Comparison of ENCODE assay signal across 23 mouse cellular contexts in the genomic region with DNA sequence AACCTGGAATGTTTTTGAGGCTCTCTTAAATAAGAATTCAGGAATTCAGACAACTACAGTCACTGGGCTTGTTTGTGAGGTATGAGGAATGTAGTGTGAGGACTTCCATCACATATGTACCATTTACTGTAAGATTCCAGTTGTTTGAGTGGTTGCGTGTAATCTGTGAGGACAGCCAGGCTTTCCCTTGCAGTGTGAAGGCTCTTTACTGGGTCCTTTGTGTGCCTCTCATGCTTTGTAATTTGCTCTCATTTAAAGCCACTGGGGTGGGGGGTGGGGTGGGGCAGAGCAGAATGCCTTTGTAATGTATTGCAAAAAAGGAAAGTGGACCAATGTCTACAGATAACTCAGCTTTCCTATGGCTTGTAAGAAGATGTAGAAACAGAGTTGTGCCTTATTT.
DNase-seq lines count a peak whose midpoint lies in the region; ATAC-seq and TF ChIP-seq lines count a peak whose summit lies in the region.
"Had no signal": no experiment of that assay in that cellular context is flagged by ENCODE, and none has a peak within 500 bp of the region (broad histone marks: within the 10 kb centered on the region; RNA-seq: fewer than 3 reads in every experiment).

No protein-coding gene starts in this region.

- H3K27ac ChIP-seq in limb, embryonic 11.5 days (replicated peaks; ENCODE audit: low read depth, low read length) = no peak overlapping the region
- H3K27ac ChIP-seq in limb, embryonic 10.5 days = no peak overlapping the region
- no peak overlapping the region for H3K27ac ChIP-seq in midbrain, embryonic 12.5 days (replicated peaks)
- H3K27ac ChIP-seq in midbrain, postnatal 0 days (ENCODE audit: low read depth, low read length) = no peak overlapping the region
- H3K27ac ChIP-seq: embryonic facial prominence, embryonic 10.5 days; embryonic facial prominence, embryonic 12.5 days; forebrain, embryonic 13.5 days; forebrain, embryonic 15.5 days had no signal

- TF ChIP-seq CTCF in midbrain, postnatal 0 days (IDR thresholded peaks at IDR 0.05) = no peak

- DNase-seq in limb, embryonic 11.5 days (ENCODE audit: low spot score) = peak; percentile 14
- DNase-seq in limb, embryonic 10.5 days (ENCODE audit: low spot score) = no peak
- DNase-seq in midbrain, postnatal 0 days (ENCODE audit: low spot score) = no peak
- peak; percentile 43 for DNase-seq in retina, embryonic 14.5 days (ENCODE audit: low spot score)
- no peak for DNase-seq in retina, postnatal 1 day
- DNase-seq: adrenal gland, adult 2 months; adrenal gland, postnatal 10 days; adrenal gland, postnatal 36 days; B cell, adult 2 months; cerebellum, adult 11-12 months; cerebellum, adult 2 months; cerebellum, adult 9-10 months; cerebellum, postnatal 25 days; forebrain, postnatal 0 days had no signal

- no peaks in the 10 kb centered on the region for H3K36me3 ChIP-seq in limb, embryonic 11.5 days (ENCODE audit: control insufficient read depth, insufficient read depth, low read length)
- H3K36me3 ChIP-seq in limb, embryonic 10.5 days = no peaks in the 10 kb centered on the region
- H3K36me3 ChIP-seq in midbrain, embryonic 12.5 days = no peaks in the 10 kb centered on the region
- no peaks in the 10 kb centered on the region for H3K36me3 ChIP-seq in midbrain, postnatal 0 days (ENCODE audit: insufficient read depth, low read length)
- H3K36me3 ChIP-seq: embryonic facial prominence, embryonic 10.5 days; embryonic facial prominence, embryonic 12.5 days; forebrain, embryonic 15.5 days; G1E had no signal

- ATAC-seq in limb, embryonic 11.5 days (ENCODE audit: insufficient number of reproducible peaks, low FRiP score, low TSS enrichment, low read depth) = no peak
- peak; percentile 85 for ATAC-seq in midbrain, embryonic 12.5 days (ENCODE audit: low FRiP score, low read depth)
- ATAC-seq in midbrain, postnatal 0 days (ENCODE audit: low FRiP score) = no peak
- ATAC-seq: CD4-positive, CD25-positive, alpha-beta regulatory T cell, adult 4 months; forebrain, embryonic 13.5 days; forebrain, embryonic 15.5 days; forebrain, postnatal 0 days; Patski had no signal

- H3K4me2 ChIP-seq in limb, embryonic 11.5 days (ENCODE audit: low read depth, severe bottlenecking) = no peak overlapping the region
- no peak overlapping the region for H3K4me2 ChIP-seq in midbrain, embryonic 12.5 days (replicated peaks)
- no peak overlapping the region for H3K4me2 ChIP-seq in midbrain, postnatal 0 days (ENCODE audit: low read depth, low read length, poor library complexity, severe bottlenecking)
- H3K4me2 ChIP-seq: embryonic facial prominence, embryonic 12.5 days; forebrain, embryonic 13.5 days; forebrain, embryonic 15.5 days had no signal

- H3K9me3 ChIP-seq in limb, embryonic 11.5 days (ENCODE audit: control insufficient read depth, low read length) = no peaks in the 10 kb centered on the region
- no peaks in the 10 kb centered on the region for H3K9me3 ChIP-seq in limb, embryonic 10.5 days (replicated peaks)
- no peaks in the 10 kb centered on the region for H3K9me3 ChIP-seq in midbrain, embryonic 12.5 days
- H3K9me3 ChIP-seq in midbrain, postnatal 0 days (ENCODE audit: low read length) = no peaks in the 10 kb centered on the region
- H3K9me3 ChIP-seq: embryonic facial prominence, embryonic 10.5 days; embryonic facial prominence, embryonic 12.5 days; forebrain, embryonic 13.5 days; forebrain, embryonic 15.5 days; G1E had no signal

- 88% methylated on average over 1 of the region's 1 CpGs for WGBS in limb, embryonic 11.5 days
- 96% methylated on average over 1 of the region's 1 CpGs for WGBS in limb, embryonic 10.5 days
- WGBS in midbrain, embryonic 12.5 days = 42% methylated on average over 1 of the region's 1 CpGs
- WGBS in midbrain, postnatal 0 days = 58% methylated on average over 1 of the region's 1 CpGs

- H3K4me1 ChIP-seq in limb, embryonic 11.5 days (ENCODE audit: control insufficient read depth, insufficient read depth, low read length) = no peaks in the 10 kb centered on the region
- no peaks in the 10 kb centered on the region for H3K4me1 ChIP-seq in limb, embryonic 10.5 days
- 0 out of 2 replicates have a peak, but pooled peaks cover 4% of the 10 kb centered on the region for H3K4me1 ChIP-seq in midbrain, embryonic 12.5 days
- no peaks in the 10 kb centered on the region for H3K4me1 ChIP-seq in midbrain, postnatal 0 days (ENCODE audit: insufficient read depth, low read length)
- H3K4me1 ChIP-seq: embryonic facial prominence, embryonic 12.5 days; forebrain, embryonic 13.5 days; forebrain, embryonic 15.5 days had no signal

- H3K4me3 ChIP-seq in limb, embryonic 11.5 days (ENCODE audit: low read depth, low read length) = no peak overlapping the region
- H3K4me3 ChIP-seq in limb, embryonic 10.5 days = no peak overlapping the region
- H3K4me3 ChIP-seq in midbrain, embryonic 12.5 days = no peak overlapping the region
- no peak overlapping the region for H3K4me3 ChIP-seq in midbrain, postnatal 0 days (ENCODE audit: low read depth, low read length)
- H3K4me3 ChIP-seq: embryonic facial prominence, embryonic 10.5 days; embryonic facial prominence, embryonic 12.5 days; forebrain, embryonic 13.5 days; forebrain, embryonic 15.5 days had no signal

- no peak overlapping the region for H3K9ac ChIP-seq in limb, embryonic 11.5 days (ENCODE audit: low read length)
- H3K9ac ChIP-seq in midbrain, embryonic 12.5 days (replicated peaks) = no peak overlapping the region
- H3K9ac ChIP-seq in midbrain, postnatal 0 days (replicated peaks; ENCODE audit: low read length, poor library complexity, severe bottlenecking) = no peak overlapping the region
- H3K9ac ChIP-seq: embryonic facial prominence, embryonic 12.5 days; forebrain, embryonic 13.5 days; forebrain, embryonic 15.5 days; forebrain, postnatal 0 days had no signal

- no peaks in the 10 kb centered on the region for H3K27me3 ChIP-seq in limb, embryonic 11.5 days (ENCODE audit: control insufficient read depth, insufficient read depth, low read length)
- H3K27me3 ChIP-seq in limb, embryonic 10.5 days (ENCODE audit: low read depth, poor library complexity, severe bottlenecking) = no peaks in the 10 kb centered on the region
- no peaks in the 10 kb centered on the region for H3K27me3 ChIP-seq in midbrain, embryonic 12.5 days
- no peaks in the 10 kb centered on the region for H3K27me3 ChIP-seq in midbrain, postnatal 0 days (ENCODE audit: insufficient read depth, low read length)
- H3K27me3 ChIP-seq: CH12.LX; embryonic facial prominence, embryonic 12.5 days; forebrain, embryonic 13.5 days; forebrain, embryonic 15.5 days; Patski had no signal

Comparison
In these comparisons a context has a peak if more than half of its experiments do, and no peak if none do; other contexts are left out.
1. DNase-seq: peak in limb, embryonic 11.5 days (single experiment) and retina, embryonic 14.5 days (single experiment); none in limb, embryonic 10.5 days (single experiment), midbrain, postnatal 0 days (single experiment) and retina, postnatal 1 day (single experiment).